Comparison of ENCODE assay signal across 8 mouse cellular contexts in genomic region chr5:21053571-21054307, GRCm38 (mm10). TPM values are rescaled to one million over a fixed set of nuclear protein-coding genes. Genes with fewer than 3 reads are reported as not detected.
DNase-seq lines count a peak whose midpoint lies in the region; ATAC-seq lines count a peak whose summit lies in the region.

No protein-coding gene starts in this region.

- peak overlapping the region; percentile 99 for H3K9ac ChIP-seq in heart, embryonic 14.5 days (ENCODE audit: low read length)
- peak overlapping the region; percentile 94 for H3K9ac ChIP-seq in hindbrain, embryonic 15.5 days
- H3K9ac ChIP-seq in midbrain, embryonic 15.5 days = peak overlapping the region; percentile 100

- 28% methylated on average over 3 of the region's 3 CpGs for WGBS in heart, embryonic 14.5 days
- WGBS in hindbrain, embryonic 15.5 days = 60% methylated on average over 3 of the region's 3 CpGs
- WGBS in midbrain, embryonic 15.5 days = 66% methylated on average over 3 of the region's 3 CpGs

- H3K36me3 ChIP-seq in heart, embryonic 14.5 days (ENCODE audit: control insufficient read depth, insufficient read depth, low read length) = no peaks in the 10 kb centered on the region
- no peaks in the 10 kb centered on the region for H3K36me3 ChIP-seq in hindbrain, embryonic 15.5 days
- no peaks in the 10 kb centered on the region for H3K36me3 ChIP-seq in midbrain, embryonic 15.5 days (replicated peaks)

- peaks cover 2 to 23% of the 10 kb centered on the region in 2 experiments for H3K4me1 ChIP-seq in heart, embryonic 14.5 days (ENCODE audit: control insufficient read depth in 2 of 2, insufficient read depth in 2 of 2, low read length in 2 of 2)
- peaks cover 13% of the 10 kb centered on the region for H3K4me1 ChIP-seq in brown adipose tissue, adult 24 weeks (ENCODE audit: control insufficient read depth, insufficient read depth, insufficient read length, low read length)
- H3K4me1 ChIP-seq in hindbrain, embryonic 15.5 days (replicated peaks) = peaks cover 34% of the 10 kb centered on the region
- H3K4me1 ChIP-seq in midbrain, embryonic 15.5 days = peaks cover 23% of the 10 kb centered on the region

- peak overlapping the region; percentile 73 for H3K4me2 ChIP-seq in heart, embryonic 14.5 days (ENCODE audit: low read length)
- H3K4me2 ChIP-seq in hindbrain, embryonic 15.5 days = peak overlapping the region; percentile 58
- peak overlapping the region; percentile 70 for H3K4me2 ChIP-seq in midbrain, embryonic 15.5 days

- no peak for DNase-seq in heart, adult 8-10 months (ENCODE audit: low spot score)
- DNase-seq in ovary, adult 18-20 months (ENCODE audit: low spot score) = no peak
- DNase-seq in ovary, postnatal 10 days (ENCODE audit: low spot score) = no peak
- no peak for DNase-seq in left cerebral cortex, adult 8-10 months (ENCODE audit: low spot score in 2 of 2)

- no peaks in the 10 kb centered on the region for H3K9me3 ChIP-seq in heart, embryonic 14.5 days (ENCODE audit: control insufficient read depth, low read length)
- no peaks in the 10 kb centered on the region for H3K9me3 ChIP-seq in hindbrain, embryonic 15.5 days
- no peaks in the 10 kb centered on the region for H3K9me3 ChIP-seq in midbrain, embryonic 15.5 days

- peak overlapping the region; percentile 13 to 96 for H3K4me3 ChIP-seq in heart, embryonic 14.5 days (ENCODE audit: control insufficient read depth in 1 of 2, insufficient read depth in 1 of 2, low read depth in 1 of 2, low read length in 2 of 2)
- peak overlapping the region; percentile 44 for H3K4me3 ChIP-seq in brown adipose tissue, adult 24 weeks (ENCODE audit: insufficient read depth, low read depth, low read length)
- peak overlapping the region; percentile 77 for H3K4me3 ChIP-seq in hindbrain, embryonic 15.5 days
- peak overlapping the region; percentile 100 for H3K4me3 ChIP-seq in midbrain, embryonic 15.5 days

- peak overlapping the region in 1 of 2 experiments; percentile 99; a peak in 2 of 4 replicates for H3K27ac ChIP-seq in heart, embryonic 14.5 days (replicated peaks in 1 of 2; ENCODE audit: control insufficient read depth in 1 of 2, insufficient read depth in 1 of 2, low read depth in 2 of 2, low read length in 2 of 2)
- H3K27ac ChIP-seq in brown adipose tissue, adult 24 weeks (replicated peaks; ENCODE audit: low read depth, low read length) = peak overlapping the region; percentile 82
- peak overlapping the region; percentile 99; the same call in 1 of the 2 replicates for H3K27ac ChIP-seq in hindbrain, embryonic 15.5 days (replicated peaks)
- H3K27ac ChIP-seq in midbrain, embryonic 15.5 days = no peak overlapping the region

- no peaks in the 10 kb centered on the region for H3K27me3 ChIP-seq in heart, embryonic 14.5 days (ENCODE audit: control insufficient read depth, insufficient read depth, low read length)
- H3K27me3 ChIP-seq in hindbrain, embryonic 15.5 days = no peaks in the 10 kb centered on the region
- no peaks in the 10 kb centered on the region for H3K27me3 ChIP-seq in midbrain, embryonic 15.5 days (replicated peaks)

- no peak for ATAC-seq in heart, embryonic 14.5 days (ENCODE audit: insufficient number of reproducible peaks, insufficient read depth, low FRiP score, low read depth)
- no peak for ATAC-seq in hindbrain, embryonic 15.5 days (ENCODE audit: low FRiP score, low read depth)
- ATAC-seq in midbrain, embryonic 15.5 days (replicated peaks) = no peak

RNA-seq across cellular contexts. Expression of gene Ptpn12, which starts 2.0 kb away (rescaled TPM):
- 20.0 and 22.5 TPM in 2 replicates for polyA plus RNA-seq in heart, embryonic 14.5 days (2014; fragmentation: Nextera tagmentation; extraction: Ambion mirVana)
- 10 to 100 TPM; 27.1 to 32.0 (median 27.8) TPM for total RNA-seq in heart, adult 8-10 months (2022)
- polyA plus RNA-seq in brown adipose tissue, adult 24 weeks (2012; ENCODE audit: insufficient read depth, insufficient read length, missing spikeins) = 17.4 and 29.5 TPM in 2 replicates
- polyA plus RNA-seq in hindbrain, embryonic 15.5 days (2015; fragmentation: Nextera tagmentation; extraction: Ambion mirVana) = 23.2 and 24.3 TPM in 2 replicates
- polyA plus RNA-seq in midbrain, embryonic 15.5 days (2015; fragmentation: Nextera tagmentation; extraction: Ambion mirVana) = 22.8 and 25.7 TPM in 2 replicates
- 10 to 100 TPM; 33.5 to 42.5 (median 37.1) TPM for total RNA-seq in left cerebral cortex, adult 8-10 months (2022)

Comparison
In these comparisons a context has a peak if more than half of its experiments do, and no peak if none do; other contexts are left out.
1. H3K4me3 ChIP-seq: peak in every context shown above with its lines; median percentile 100 in midbrain, embryonic 15.5 days; 77 in hindbrain, embryonic 15.5 days; 54 in heart, embryonic 14.5 days; 44 in brown adipose tissue, adult 24 weeks.